Mouse (Mus musculus): ENCODE results near the gene Acer1. TPM values are rescaled to one million over a fixed set of nuclear protein-coding genes. Genes with fewer than 3 reads are reported as not detected.
"Not testable (repeated sequence)": the region's sequence is repeated elsewhere in the genome, so short reads cannot be mapped to it uniquely, and the experiment has no call there.

Gene Acer1
- polyA plus RNA-seq, 1 experiment from 2014 or later: not detected

DNA sequence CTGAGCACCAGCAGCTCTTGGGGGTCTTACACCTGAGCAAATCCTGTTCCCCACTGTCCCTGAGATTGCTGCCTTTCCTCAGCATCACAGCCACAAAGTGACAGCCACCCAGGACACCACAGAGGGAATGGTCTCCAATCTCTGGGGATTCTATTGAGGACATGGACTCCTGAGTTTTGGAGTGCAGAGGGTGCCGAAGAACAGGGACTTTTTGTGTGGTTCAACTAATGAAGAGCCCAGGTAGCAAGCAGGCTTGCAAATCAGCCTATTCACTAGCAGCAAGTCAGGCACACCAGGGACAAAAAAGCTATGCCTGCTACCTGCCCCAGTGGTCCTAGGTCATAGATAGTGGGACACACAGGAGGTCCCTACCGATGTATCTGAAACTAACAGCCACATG, 48.5 kb downstream of the Acer1 start:
- no peaks in the 10 kb centered on the region for H3K36me3 ChIP-seq
- 91% methylated on average over 2 of the region's 2 CpGs for whole genome bisulfite sequencing
- peak overlapping the region; percentile 92 for H3K4me3 ChIP-seq (replicated peaks)
- no peak overlapping the region for H3K27ac ChIP-seq
- peak overlapping the region; percentile 96; the same call in 1 of the 2 replicates for H3K9ac ChIP-seq (replicated peaks)
- peak overlapping the region; percentile 94 for H3K4me2 ChIP-seq (replicated peaks)
- no peak for ATAC-seq
- peaks cover 52% of the 10 kb centered on the region for H3K4me1 ChIP-seq (replicated peaks)
- no peaks in the 10 kb centered on the region for H3K9me3 ChIP-seq
- H3K27me3 ChIP-seq: peaks cover 10% of the 10 kb centered on the region; the same call in 1 of the 2 replicates

DNA sequence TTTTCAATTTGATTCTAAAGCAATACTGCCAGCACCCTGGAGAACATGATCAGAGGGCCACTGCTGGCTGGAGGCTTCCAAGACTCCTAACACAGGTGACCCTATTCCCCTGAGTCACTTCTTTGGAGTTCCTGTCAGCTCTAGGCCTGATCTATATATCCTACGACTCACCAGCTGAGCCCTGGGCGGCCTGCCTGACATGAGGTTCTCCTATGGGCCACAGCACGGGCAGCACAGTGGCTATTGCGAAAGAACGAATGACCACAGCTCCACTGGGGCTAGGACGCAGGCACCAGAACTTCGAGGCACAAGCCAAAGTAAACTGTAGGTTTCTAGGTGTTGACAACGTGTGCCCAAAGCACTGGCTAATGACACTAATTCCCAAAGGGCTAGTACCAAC, 51.9 kb downstream of the Acer1 start:
- 90% methylated on average over 8 of the region's 8 CpGs for WGBS
- peaks cover 52% of the 10 kb centered on the region for H3K4me1 ChIP-seq (replicated peaks)
- H3K36me3 ChIP-seq: peaks cover 18% of the 10 kb centered on the region
- ATAC-seq: no peak
- no peak overlapping the region for H3K9ac ChIP-seq (replicated peaks)
- no peaks in the 10 kb centered on the region for H3K9me3 ChIP-seq
- no peaks in the 10 kb centered on the region for H3K27me3 ChIP-seq
- H3K4me3 ChIP-seq (replicated peaks): no peak overlapping the region
- no peak overlapping the region for H3K27ac ChIP-seq
- H3K4me2 ChIP-seq (replicated peaks): no peak overlapping the region

DNA sequence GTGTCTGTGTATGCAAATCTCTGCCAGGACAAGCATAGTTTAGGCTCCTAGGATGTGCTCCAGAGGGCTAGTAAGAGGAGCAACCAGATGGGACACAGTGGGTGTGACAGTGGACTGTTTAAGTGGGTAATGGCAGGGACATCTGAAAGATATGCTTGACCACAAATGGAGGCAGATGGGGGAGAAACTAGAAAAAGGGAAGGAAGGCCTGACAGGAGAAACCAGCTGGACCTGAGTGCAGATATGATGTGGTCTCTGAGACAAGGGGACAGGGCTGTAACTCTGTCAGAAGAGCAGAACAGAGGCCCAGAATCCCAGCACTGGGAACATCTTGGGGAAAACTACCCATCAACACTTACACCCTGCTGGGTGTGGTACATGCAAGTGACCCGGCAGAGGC, 52.4 kb downstream of the Acer1 start:
- peaks cover 23% of the 10 kb centered on the region for H3K36me3 ChIP-seq
- H3K4me1 ChIP-seq (replicated peaks): peaks cover 50% of the 10 kb centered on the region
- H3K27ac ChIP-seq: no peak overlapping the region
- 88% methylated on average over 1 of the region's 1 CpGs for WGBS
- no peak overlapping the region for H3K4me2 ChIP-seq (replicated peaks)
- ATAC-seq: no peak
- no peaks in the 10 kb centered on the region for H3K27me3 ChIP-seq
- no peak overlapping the region for H3K4me3 ChIP-seq (replicated peaks)
- H3K9ac ChIP-seq (replicated peaks): no peak overlapping the region
- no peaks in the 10 kb centered on the region for H3K9me3 ChIP-seq

DNA sequence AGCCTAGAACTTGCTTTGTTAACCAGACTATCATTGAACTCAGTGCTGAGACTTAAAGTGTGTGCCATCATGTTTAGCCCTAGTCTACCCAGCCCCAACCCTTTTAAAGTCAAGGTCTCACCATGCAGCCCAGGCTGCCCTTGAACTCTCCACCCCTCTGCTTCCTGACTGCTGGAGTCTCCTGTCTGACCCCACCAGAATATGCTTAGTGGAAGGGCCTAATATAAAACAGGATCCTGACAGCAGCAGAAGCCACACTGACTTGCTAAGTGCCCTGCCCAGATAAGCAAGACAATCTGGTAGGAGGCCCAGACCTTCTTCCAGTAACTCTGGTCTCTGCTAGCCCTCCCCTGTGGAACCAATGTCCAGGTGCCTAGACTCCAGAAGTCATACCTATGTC, 52.8 kb downstream of the Acer1 start:
- Histone ChIP-seq H3K27ac (no peak overlapping the region), H3K4me3 (replicated peaks) (no peak overlapping the region), H3K9ac (replicated peaks) (no peak overlapping the region), H3K4me1 (replicated peaks) (peaks cover 46% of the 10 kb centered on the region), H3K36me3 (peaks cover 27% of the 10 kb centered on the region), H3K9me3 (no peaks in the 10 kb centered on the region), H3K4me2 (replicated peaks) (no peak overlapping the region), H3K27me3 (no peaks in the 10 kb centered on the region)
- no peak for ATAC-seq

DNA sequence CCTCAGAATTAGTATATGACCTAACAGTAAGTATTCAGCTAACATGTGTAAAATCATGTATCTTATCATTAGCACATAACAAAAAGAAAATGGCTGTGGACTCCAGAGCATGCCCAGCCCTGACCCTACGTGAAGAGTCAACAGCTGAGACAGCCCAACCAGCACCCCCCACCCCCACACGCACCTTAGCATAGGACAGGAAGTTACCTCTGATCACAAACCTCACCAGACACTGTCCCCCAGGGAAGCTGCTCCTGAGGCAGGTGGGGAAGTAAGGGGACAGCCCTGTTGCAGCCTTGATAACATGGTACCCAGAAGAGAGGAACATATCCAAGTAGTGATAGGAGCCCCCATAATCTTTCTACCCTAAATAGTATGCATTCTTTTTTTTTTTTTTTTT, 55.9 kb downstream of the Acer1 start:
- Histone ChIP-seq H3K9me3 (no peaks in the 10 kb centered on the region), H3K27ac (no peak overlapping the region), H3K4me1 (replicated peaks) (peaks cover 15% of the 10 kb centered on the region), H3K4me2 (replicated peaks) (no peak overlapping the region), H3K4me3 (replicated peaks) (no peak overlapping the region), H3K36me3 (peaks cover 51% of the 10 kb centered on the region), H3K27me3 (no peaks in the 10 kb centered on the region), H3K9ac (replicated peaks) (no peak overlapping the region)
- ATAC-seq: no peak
- WGBS: 100% methylated on average over 2 of the region's 2 CpGs

DNA sequence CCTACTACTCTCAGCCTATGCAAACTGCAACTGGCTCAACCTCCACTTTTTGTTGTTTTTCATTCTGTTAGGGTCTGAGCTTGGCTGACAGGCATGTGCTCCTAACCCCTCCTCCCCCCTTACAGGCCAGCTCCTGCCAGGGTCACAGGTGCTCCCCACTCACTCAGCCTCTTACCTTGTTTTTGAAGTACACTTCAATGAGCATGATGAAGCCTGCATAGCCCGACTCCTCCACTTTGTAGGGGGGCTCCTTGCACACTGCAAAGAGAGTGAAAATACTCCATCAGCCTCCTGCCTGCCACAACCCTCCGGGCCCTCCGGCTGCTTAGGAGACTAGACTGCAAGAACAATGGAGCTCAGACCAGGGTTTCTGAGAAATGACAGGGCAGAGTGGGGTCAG, 62.2 kb downstream of the Acer1 start:
- Histone ChIP-seq H3K4me3 (replicated peaks) (no peak overlapping the region), H3K4me2 (replicated peaks) (no peak overlapping the region), H3K9me3 (no peaks in the 10 kb centered on the region), H3K27me3 (no peaks in the 10 kb centered on the region), H3K9ac (replicated peaks) (no peak overlapping the region), H3K36me3 (peaks cover 82% of the 10 kb centered on the region), H3K4me1 (replicated peaks) (no peaks in the 10 kb centered on the region), H3K27ac (no peak overlapping the region)
- 88% methylated on average over 3 of the region's 3 CpGs for WGBS
- no peak for ATAC-seq

DNA sequence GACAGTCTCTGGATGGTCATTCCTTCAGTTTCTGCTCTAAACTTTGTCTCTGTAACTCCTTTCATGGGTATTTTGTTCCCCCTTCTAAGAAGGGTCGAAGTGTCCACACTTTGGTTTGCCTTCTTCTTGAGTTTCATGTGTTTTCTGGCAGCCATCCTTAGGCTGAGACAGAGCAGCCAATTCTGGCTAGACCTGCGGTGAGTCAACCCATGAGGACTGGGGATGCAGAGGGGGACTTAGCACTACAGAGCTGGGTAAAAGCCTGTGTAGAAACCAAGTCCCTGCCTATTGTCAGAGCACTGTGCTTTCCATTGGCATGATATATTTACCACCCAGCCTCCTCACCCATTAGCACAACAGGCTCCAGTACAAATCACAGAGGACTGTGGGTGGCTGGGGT, 64.8 kb downstream of the Acer1 start:
- Histone ChIP-seq H3K9me3 (no peaks in the 10 kb centered on the region), H3K9ac (replicated peaks) (no peak overlapping the region), H3K4me3 (replicated peaks) (no peak overlapping the region), H3K27ac (no peak overlapping the region), H3K4me1 (replicated peaks) (no peaks in the 10 kb centered on the region), H3K4me2 (replicated peaks) (no peak overlapping the region), H3K36me3 (peaks cover 87% of the 10 kb centered on the region), H3K27me3 (no peaks in the 10 kb centered on the region)
- no peak for ATAC-seq
- 88% methylated on average over 2 of the region's 2 CpGs for WGBS

DNA sequence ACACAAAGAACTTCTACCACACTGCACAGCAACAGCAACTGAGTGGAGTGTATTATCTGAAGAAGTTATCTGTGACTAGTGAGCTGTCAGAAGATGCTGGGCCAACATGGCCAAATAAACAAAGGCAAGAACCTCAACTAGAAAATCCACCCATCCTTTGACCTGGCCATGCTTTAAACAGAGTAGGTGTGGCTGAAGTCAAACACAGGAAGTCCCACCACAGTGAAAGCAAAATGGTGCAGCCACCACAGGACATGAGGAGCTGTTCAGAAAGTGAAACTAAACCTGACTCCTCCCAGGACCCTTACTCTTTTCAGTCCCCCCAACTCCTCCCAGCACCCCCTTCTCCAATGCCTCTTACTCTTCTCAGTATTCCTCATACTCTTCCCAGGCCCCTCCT, 68.5 kb downstream of the Acer1 start:
- Histone ChIP-seq H3K36me3 (peaks cover 89% of the 10 kb centered on the region), H3K9ac (replicated peaks) (no peak overlapping the region), H3K9me3 (no peaks in the 10 kb centered on the region), H3K4me1 (replicated peaks) (no peaks in the 10 kb centered on the region), H3K4me3 (replicated peaks) (no peak overlapping the region), H3K4me2 (replicated peaks) (no peak overlapping the region), H3K27me3 (no peaks in the 10 kb centered on the region), H3K27ac (no peak overlapping the region)
- ATAC-seq: no peak

DNA sequence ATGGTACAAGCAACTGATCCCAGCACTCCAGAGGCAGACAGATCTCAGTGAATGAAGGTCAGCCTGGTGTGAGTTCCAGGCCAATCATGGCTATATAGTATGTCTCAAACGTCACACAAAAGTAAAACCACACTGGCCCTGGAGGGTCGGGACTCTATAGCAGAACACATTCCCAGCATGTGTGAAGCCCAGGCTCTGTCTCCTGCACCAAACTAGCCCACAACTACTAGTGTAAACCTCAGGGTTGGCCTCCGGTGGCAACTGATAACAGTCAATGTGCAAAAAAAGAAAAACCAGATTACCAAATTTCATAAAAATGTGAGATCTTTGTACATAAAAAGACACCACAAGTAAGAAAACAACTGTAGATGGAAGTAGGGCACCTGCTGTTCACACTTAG, 68.9 kb downstream of the Acer1 start:
- Histone ChIP-seq H3K27me3 (no peaks in the 10 kb centered on the region), H3K4me2 (replicated peaks) (no peak overlapping the region), H3K4me3 (replicated peaks) (no peak overlapping the region), H3K4me1 (replicated peaks) (no peaks in the 10 kb centered on the region), H3K9ac (replicated peaks) (no peak overlapping the region), H3K27ac (no peak overlapping the region), H3K9me3 (no peaks in the 10 kb centered on the region), H3K36me3 (peaks cover 88% of the 10 kb centered on the region)
- no peak for ATAC-seq
- WGBS: 90% methylated on average over 3 of the region's 3 CpGs

DNA sequence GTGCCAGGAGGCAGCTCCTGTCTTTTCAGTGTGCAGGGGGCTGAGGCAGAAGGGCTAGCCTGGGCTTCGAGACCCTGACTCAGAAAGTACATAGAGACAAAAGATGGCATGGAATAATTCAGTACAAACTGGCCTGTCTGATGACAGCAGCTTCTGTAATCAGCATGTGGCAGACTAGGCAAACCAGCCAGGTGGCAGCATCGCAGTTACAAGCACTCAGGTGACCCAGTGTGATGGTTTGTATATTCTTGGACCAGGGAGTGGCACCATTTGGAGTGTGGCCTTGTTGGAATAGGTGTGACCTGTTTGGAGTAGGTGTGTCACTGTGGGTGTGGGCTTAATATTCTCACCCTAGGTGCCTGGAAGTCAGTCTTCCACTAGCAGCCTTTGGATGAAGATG, 72.2 kb downstream of the Acer1 start:
- H3K4me1 ChIP-seq (replicated peaks); H3K27ac ChIP-seq; H3K9me3 ChIP-seq; H3K27me3 ChIP-seq; ATAC-seq; H3K4me2 ChIP-seq (replicated peaks); H3K4me3 ChIP-seq (replicated peaks); H3K9ac ChIP-seq (replicated peaks): not testable (repeated sequence)
- peaks cover 93% of the 10 kb centered on the region for H3K36me3 ChIP-seq
- WGBS: 77% methylated on average over 2 of the region's 2 CpGs

DNA sequence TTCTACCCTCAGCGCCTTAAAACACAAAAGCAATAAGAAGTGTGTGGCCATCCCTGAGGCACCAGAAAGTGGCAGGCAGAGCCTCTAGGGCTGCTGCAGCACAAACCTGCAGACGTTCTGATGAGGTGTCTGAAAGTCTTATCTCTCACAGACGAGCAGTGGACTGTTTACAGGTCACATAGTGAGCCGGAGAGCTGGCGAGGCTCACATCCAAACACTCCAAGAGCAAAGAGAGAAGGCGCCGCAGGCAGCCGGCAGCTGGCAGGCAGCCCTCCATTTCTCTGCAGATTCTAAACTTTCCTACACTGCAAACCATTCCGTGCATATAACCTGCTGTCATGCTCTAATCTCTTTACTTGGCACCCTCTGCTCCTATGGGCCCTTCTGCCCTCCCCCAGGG, 74.0 kb downstream of the Acer1 start:
- H3K27ac ChIP-seq: no peak overlapping the region
- no peaks in the 10 kb centered on the region for H3K27me3 ChIP-seq
- no peak for ATAC-seq
- peaks cover 95% of the 10 kb centered on the region for H3K36me3 ChIP-seq
- peaks cover 10% of the 10 kb centered on the region; the same call in 1 of the 2 replicates for H3K4me1 ChIP-seq (replicated peaks)
- H3K9me3 ChIP-seq: no peaks in the 10 kb centered on the region
- no peak overlapping the region for H3K4me3 ChIP-seq (replicated peaks)
- 90% methylated on average over 9 of the region's 9 CpGs for WGBS
- no peak overlapping the region for H3K9ac ChIP-seq (replicated peaks)
- H3K4me2 ChIP-seq (replicated peaks): no peak overlapping the region

DNA sequence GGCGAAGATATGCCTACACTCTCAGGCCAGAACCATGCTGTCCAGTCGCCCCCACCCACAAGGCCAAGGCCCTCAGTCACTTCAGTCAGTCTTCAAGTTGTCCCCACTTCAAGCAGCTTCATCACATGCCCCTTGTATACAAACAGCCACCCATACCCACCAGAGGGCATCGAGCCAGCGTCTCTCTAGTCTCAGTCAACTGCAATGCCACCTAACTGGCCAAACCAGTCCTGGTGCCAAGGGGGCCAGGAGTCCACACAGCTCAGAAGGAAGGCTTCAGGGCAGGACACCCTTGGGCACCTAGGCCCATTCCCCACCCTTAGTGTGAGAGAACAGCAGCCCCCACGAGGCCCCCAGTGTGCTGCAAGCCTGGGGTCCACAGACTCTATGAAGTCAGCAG, 74.8 kb downstream of the Acer1 start:
- ATAC-seq: no peak
- H3K36me3 ChIP-seq: peaks cover 95% of the 10 kb centered on the region
- H3K27me3 ChIP-seq: no peaks in the 10 kb centered on the region
- H3K4me2 ChIP-seq (replicated peaks): no peak overlapping the region
- H3K27ac ChIP-seq: no peak overlapping the region
- H3K4me3 ChIP-seq (replicated peaks): no peak overlapping the region
- 87% methylated on average over 5 of the region's 5 CpGs for WGBS
- H3K9me3 ChIP-seq: no peaks in the 10 kb centered on the region
- H3K4me1 ChIP-seq (replicated peaks): peaks cover 11% of the 10 kb centered on the region; the same call in 1 of the 2 replicates
- no peak overlapping the region for H3K9ac ChIP-seq (replicated peaks)

DNA sequence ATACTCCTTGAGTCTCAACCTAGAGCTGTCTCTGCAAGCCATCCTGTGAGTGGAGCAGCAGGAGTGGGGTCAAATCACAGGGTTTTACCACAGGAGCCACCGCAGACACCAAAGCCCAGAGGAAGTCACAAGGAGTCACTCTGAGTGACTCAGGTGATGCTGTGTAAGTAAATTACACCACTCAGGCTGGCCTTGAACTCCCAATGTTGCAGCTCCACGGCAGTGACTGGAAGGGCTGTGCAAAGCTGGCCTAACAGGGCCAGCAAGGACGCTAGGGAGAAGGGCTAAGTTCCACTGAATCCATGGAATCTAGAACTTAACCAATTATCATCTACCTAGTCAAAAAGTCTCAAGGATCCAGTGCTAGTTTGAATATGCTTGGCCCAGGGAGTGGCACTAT, 75.8 kb downstream of the Acer1 start:
- no peak overlapping the region for H3K9ac ChIP-seq (replicated peaks)
- peaks cover 95% of the 10 kb centered on the region for H3K36me3 ChIP-seq
- H3K27ac ChIP-seq: no peak overlapping the region
- no peak for ATAC-seq
- 93% methylated on average over 3 of the region's 3 CpGs for WGBS
- no peak overlapping the region for H3K4me3 ChIP-seq (replicated peaks)
- H3K4me2 ChIP-seq (replicated peaks): no peak overlapping the region
- H3K27me3 ChIP-seq: no peaks in the 10 kb centered on the region
- H3K4me1 ChIP-seq (replicated peaks): peaks cover 11% of the 10 kb centered on the region; the same call in 1 of the 2 replicates
- no peaks in the 10 kb centered on the region for H3K9me3 ChIP-seq
